Mouse (Mus musculus): ENCODE measurements around the gene Retn.

DNA sequence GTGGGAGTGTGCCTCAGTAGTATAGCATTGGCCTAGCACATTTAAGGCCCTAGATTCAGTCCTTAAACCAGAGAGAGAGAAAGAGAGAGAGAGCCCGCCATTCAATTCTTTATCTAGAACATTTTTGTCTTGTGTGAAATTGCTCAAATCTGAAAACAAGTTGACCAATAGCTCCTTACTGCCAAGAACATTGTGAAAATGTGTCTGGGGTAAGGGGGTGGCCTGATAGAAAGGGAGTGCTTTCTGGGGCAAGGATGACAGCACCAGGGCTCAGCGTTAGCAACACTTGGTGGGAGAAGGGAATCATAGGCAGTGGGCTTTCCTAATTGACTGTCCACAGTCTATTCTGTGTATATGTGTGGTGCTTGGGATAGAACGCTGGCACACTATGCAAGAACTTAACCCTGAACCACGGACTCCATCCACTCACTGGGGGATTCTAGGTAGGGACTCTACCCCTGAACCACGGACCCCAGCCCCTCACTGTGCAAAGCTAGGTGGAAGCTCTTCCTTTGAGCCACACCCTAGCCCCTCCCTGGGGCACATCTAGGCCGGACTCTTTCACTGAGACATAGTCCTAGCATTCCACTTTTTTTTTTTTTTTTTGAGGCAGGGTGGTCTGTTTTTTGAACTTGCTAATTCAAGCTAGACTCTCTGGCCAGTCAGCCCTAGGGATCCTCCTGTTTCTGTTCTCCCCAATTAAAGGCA lies 8.6 kb upstream of the Retn start:
- TF ChIP-seq GATA1 (IDR thresholded peaks at IDR 0.05; ENCODE audit: borderline replicate concordance, low read length) = no peak
- no peak for TF ChIP-seq FLI1 (IDR thresholded peaks at IDR 0.05; ENCODE audit: low read length)

Measured in megakaryocyte, embryonic 14.5 days (primary cell).